Mouse (Mus musculus) kidney, adult 2 months (tissue): ENCODE results near the gene Ssu2. TPM values are rescaled to one million over a fixed set of nuclear protein-coding genes. Genes with fewer than 3 reads are reported as not detected.

Experiments
- DNase-seq: peaks from one replicate; pipeline ENCODE4 v3.0.0; 2021
- H3K27ac ChIP-seq: fragments of 200-500 bp; 2 replicates; pipeline ENCODE4 v1.5.1; 2012; ENCODE audit warnings: low read depth, low read length, control low read depth, inconsistent platforms; ENCODE audit not compliant: insufficient read depth
- H3K27me3 ChIP-seq: fragments of 200-500 bp; replicated peaks from 2 replicates; pipeline ENCODE4 v1.6.1; 2012; ENCODE audit warnings: mild to moderate bottlenecking, moderate library complexity, low read length, inconsistent platforms; ENCODE audit not compliant: control insufficient read depth, insufficient read depth
- H3K36me3 ChIP-seq: fragments of 200-500 bp; 2 replicates; pipeline ENCODE4 v1.6.1; 2012; ENCODE audit warnings: mild to moderate bottlenecking, moderate library complexity, low read length, inconsistent platforms; ENCODE audit not compliant: control insufficient read depth, insufficient read depth
- H3K4me1 ChIP-seq: fragments of 200-500 bp; 2 replicates; pipeline ENCODE4 v1.6.1; 2011; ENCODE audit warnings: low read length; ENCODE audit not compliant: control insufficient read depth, insufficient read depth
- H3K4me3 ChIP-seq: fragments of 200-500 bp; 2 replicates; pipeline ENCODE4 v1.5.1; 2011; ENCODE audit warnings: mild to moderate bottlenecking, low read depth, low read length, control low read depth; ENCODE audit not compliant: insufficient read depth
- CTCF ChIP-seq: fragments of 200-500 bp; conservative IDR thresholded peaks from 2 replicates; pipeline ENCODE4 v1.5.1; 2011; ENCODE audit warnings: low read depth, mild to moderate bottlenecking, control low read depth, low read length, moderate library complexity, mixed read lengths; ENCODE audit not compliant: insufficient read depth, insufficient read length
- POLR2A ChIP-seq: fragments of 200-500 bp; IDR thresholded peaks from one replicate; pipeline ENCODE4 v1.6.1; 2011; ENCODE audit warnings: low read depth, low read length, control low read depth
- WGBS: fragments of 180-500 bp; shearing (Covaris S2); methylation state at CpG from one replicate; pipeline ENCODE4 v1.1.7; 2018; 5-methylcytosine and 5-hydroxymethylcytosine counted together
- polyA plus RNA-seq: library from polyadenylated mRNA; depleted of rRNA; stranded (reverse); fragments of >200 nt; gene quantifications from 2 replicates; pipeline ENCODE4 v1.2.3, GENCODE M21; 2012

Ssu2 gene
- polyA plus RNA-seq, 1 experiment, result 2.2 TPM

DNA sequence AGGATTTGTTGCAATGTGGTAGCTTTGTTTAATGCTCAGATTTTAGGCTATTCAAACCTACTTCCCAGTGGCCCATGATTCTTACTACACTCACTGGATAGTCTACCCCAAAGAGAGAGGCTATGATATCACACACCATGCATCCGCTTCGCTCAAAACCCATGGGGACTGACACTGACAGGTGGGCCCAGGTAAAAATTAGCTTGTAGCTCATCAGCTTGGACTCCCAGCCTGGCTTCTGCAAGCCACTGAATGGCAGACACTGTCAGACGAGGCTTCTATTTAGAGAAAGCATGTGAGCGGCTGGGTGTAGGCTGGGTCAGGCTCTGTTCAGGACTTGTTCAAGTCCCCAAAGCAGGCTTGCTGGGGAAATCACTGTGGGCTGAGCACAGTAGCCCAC lies 37.4 kb downstream of the Ssu2 start:
- H3K27ac ChIP-seq, result no peak overlapping the region
- 96% methylated on average over 4 of the region's 4 CpGs for WGBS
- H3K27me3 ChIP-seq, result no peaks in the 10 kb centered on the region
- H3K4me1 ChIP-seq, result no peaks in the 10 kb centered on the region
- no peak for DNase-seq
- TF ChIP-seq CTCF (no peak), POLR2A (no peak)
- no peaks in the 10 kb centered on the region for H3K36me3 ChIP-seq
- H3K4me3 ChIP-seq, result no peak overlapping the region

DNA sequence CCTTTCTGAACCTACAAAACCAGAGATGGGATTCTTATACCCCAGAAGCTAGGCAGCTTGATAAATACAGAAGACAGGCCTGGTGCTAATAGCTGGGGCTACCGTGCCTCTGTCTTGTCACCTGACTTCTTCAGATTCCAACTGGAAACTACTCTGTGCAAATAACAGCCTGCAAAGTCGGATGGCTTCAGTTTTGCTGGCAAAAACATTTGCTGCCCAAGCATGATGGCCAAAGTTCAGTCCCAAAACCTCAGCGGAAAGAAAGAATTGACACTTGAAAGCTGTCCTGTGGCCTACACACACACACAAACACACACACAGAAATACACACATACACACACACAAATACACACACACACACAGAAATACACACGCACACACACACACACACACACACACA lies 48.8 kb downstream of the Ssu2 start:
- no peaks in the 10 kb centered on the region for H3K27me3 ChIP-seq
- no peak overlapping the region for H3K4me3 ChIP-seq
- H3K27ac ChIP-seq, result no peak overlapping the region
- peaks cover 5% of the 10 kb centered on the region; the same call in 1 of the 2 replicates for H3K4me1 ChIP-seq
- 71% methylated on average over 4 of the region's 4 CpGs for WGBS
- no peaks in the 10 kb centered on the region for H3K36me3 ChIP-seq
- TF ChIP-seq POLR2A (no peak), CTCF (no peak)
- peak; percentile 71 for DNase-seq

DNA sequence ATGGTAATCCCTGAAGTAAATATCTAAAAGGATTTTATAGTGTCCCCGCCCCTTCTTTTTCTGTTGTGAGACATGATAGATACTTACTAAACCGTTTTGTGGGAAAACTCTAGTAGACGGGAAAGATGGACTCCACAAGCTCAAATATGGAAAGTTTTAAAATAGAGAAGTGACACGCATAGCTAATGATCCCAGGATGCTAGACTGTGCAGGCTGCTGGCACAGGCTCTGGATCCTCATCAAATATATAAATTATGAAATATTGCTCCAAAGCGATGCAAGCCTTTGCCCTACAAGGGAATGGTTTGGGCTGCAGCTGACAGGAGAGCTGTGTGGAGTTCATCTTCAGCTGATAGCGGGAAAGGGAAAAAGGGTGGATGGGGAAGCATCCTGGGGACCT lies 50.2 kb downstream of the Ssu2 start:
- Histone ChIP-seq H3K27ac (no peak overlapping the region), H3K4me3 (no peak overlapping the region), H3K4me1 (peaks cover 7% of the 10 kb centered on the region; the same call in 1 of the 2 replicates), H3K27me3 (no peaks in the 10 kb centered on the region), H3K36me3 (no peaks in the 10 kb centered on the region)
- no peak for TF ChIP-seq POLR2A
- TF ChIP-seq CTCF, result no peak
- no peak for DNase-seq
- WGBS, result 86% methylated on average over 6 of the region's 6 CpGs

DNA sequence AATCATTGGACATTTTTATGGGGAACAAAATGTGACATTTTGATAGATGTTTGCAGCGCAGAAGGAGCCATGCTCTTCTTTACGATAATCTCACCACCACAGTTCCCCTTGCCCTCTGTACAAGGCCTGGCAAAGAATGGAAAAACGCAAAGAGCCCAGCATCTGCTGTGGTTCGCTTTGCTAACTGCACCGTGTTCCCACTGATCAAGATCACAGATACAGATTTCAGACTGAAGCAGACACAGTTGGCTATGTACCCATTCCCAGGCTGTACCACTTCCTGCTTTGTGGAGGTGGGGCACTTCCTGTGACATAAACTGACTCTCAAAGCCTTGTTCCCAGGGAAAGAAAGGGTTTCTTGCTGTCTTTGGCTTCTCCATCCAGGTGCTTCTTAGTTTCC lies 53.9 kb downstream of the Ssu2 start:
- DNase-seq, result peak; percentile 33
- TF ChIP-seq POLR2A (no peak), CTCF (no peak)
- H3K4me1 ChIP-seq, result peaks cover 7% of the 10 kb centered on the region; the same call in 1 of the 2 replicates
- H3K36me3 ChIP-seq, result no peaks in the 10 kb centered on the region
- peak overlapping the region; percentile 42; the same call in 1 of the 2 replicates for H3K27ac ChIP-seq
- 58% methylated on average over 5 of the region's 5 CpGs for WGBS
- H3K4me3 ChIP-seq, result no peak overlapping the region
- H3K27me3 ChIP-seq, result no peaks in the 10 kb centered on the region

DNA sequence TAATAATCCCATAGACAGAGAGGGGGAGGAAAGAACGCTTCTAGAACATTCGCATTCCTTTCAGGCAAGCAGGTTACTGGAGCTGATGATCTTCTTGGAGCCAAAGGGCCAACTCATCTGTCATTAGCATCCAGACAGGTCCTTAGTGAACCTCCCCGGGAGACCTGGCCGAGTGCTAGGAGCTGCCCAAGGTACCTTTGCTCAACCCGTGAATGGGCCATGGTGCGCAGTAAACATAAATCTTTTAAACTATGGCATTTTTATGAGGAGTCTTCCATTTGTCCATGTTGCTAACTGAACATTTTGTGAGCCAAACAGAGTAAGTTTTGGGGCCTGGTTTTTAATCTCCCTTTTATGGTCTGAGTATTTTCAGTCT lies 56.6 kb downstream of the Ssu2 start:
- Histone ChIP-seq H3K4me3 (no peak overlapping the region), H3K27ac (no peak overlapping the region), H3K27me3 (no peaks in the 10 kb centered on the region), H3K36me3 (no peaks in the 10 kb centered on the region), H3K4me1 (0 out of 2 replicates have a peak, but pooled peaks cover 3% of the 10 kb centered on the region)
- TF ChIP-seq CTCF (no peak), POLR2A (no peak)
- DNase-seq, result no peak
- WGBS, result 55% methylated on average over 6 of the region's 6 CpGs

DNA sequence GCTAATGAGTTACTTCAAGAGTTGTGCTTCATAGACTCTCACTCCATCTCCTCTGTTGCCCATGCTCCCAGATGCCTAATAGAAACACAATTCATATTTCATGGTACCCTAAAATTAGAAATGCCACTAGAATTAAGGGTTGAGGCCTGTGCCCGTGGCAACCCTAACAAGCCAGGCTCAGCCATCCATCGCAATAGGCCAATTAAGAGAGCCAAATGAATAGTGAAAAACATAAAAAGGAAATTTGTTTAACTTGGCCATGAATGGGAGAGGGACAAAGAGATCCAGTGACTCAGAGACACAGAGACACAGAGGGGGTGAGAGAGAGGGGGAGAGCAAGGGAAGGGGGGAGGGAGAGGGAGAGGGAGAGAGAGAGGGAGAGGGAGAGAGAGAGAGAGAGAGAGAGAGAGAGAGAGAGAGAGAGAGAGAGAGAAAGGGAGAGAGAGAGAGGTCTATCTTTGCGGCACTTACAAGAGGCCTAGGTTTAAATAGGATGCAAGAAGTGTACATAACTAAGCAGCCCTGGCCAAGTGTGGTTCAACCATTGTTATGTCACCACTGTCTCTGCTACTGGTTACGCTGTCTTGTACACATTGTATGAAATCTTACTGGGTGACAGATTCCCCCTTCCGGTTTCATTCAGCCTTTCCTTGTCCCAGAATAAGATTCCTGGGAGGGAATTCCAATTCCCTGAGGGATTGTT lies 57.2 kb downstream of the Ssu2 start:
- H3K4me1 ChIP-seq, result 0 out of 2 replicates have a peak, but pooled peaks cover 3% of the 10 kb centered on the region
- peak; percentile 16 for DNase-seq
- H3K4me3 ChIP-seq, result no peak overlapping the region
- TF ChIP-seq POLR2A, result no peak
- TF ChIP-seq CTCF, result no peak
- H3K36me3 ChIP-seq, result no peaks in the 10 kb centered on the region
- no peaks in the 10 kb centered on the region for H3K27me3 ChIP-seq
- H3K27ac ChIP-seq, result no peak overlapping the region
- 76% methylated on average over 5 of the region's 5 CpGs for WGBS

DNA sequence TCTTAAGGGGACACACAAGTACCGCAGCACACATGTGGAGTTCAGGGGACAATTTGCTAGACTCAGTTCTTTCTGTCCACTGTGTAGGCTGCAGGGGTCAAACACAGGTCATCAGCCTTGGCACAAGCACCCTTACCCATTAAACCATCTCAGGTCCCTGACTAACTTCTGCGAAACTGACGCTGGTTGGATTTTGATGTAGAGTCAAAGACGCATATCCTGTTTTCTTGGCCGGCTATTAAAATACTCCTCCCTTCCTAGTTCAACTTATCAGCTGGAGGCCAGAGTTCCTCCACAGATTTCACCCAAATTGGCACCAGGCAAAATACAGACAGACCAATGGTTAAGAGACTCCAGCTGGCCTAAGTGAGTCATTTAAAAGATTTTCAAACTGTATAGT lies 60.0 kb downstream of the Ssu2 start:
- Histone ChIP-seq H3K4me1 (0 out of 2 replicates have a peak, but pooled peaks cover 3% of the 10 kb centered on the region), H3K4me3 (no peak overlapping the region), H3K27ac (peak overlapping the region; percentile 60; the same call in 1 of the 2 replicates), H3K36me3 (no peaks in the 10 kb centered on the region), H3K27me3 (no peaks in the 10 kb centered on the region)
- 44% methylated on average over 5 of the region's 5 CpGs for WGBS
- DNase-seq, result peak; percentile 73
- no peak for TF ChIP-seq POLR2A
- TF ChIP-seq CTCF, result no peak
